Mouse (Mus musculus) spleen, adult 2 months (tissue): ENCODE measurements around the gene Myt1l. TPM values are rescaled to one million over a fixed set of nuclear protein-coding genes. Genes with fewer than 3 reads are reported as not detected.

Experiments
- DNase-seq, 2 experiments: peaks; one replicate each; pipeline versions ENCODE4 v3.0.0 to v3.0.0-alpha.2; 2012 to 2021; ENCODE audit warnings: low spot score in 2 of 2, low read depth in 1 of 2
- H3K27ac ChIP-seq: fragments of 200-500 bp; 2 replicates; pipeline ENCODE4 v1.5.1; 2012; ENCODE audit warnings: low read length, inconsistent platforms; ENCODE audit not compliant: insufficient read depth
- H3K27me3 ChIP-seq: fragments of 200-500 bp; 2 replicates; pipeline ENCODE4 v1.6.1; 2012; ENCODE audit warnings: mild to moderate bottlenecking, moderate library complexity, low read length, inconsistent platforms; ENCODE audit not compliant: control insufficient read depth, insufficient read depth
- H3K36me3 ChIP-seq: fragments of 200-500 bp; 2 replicates; pipeline ENCODE4 v1.6.1; 2012; ENCODE audit warnings: mild to moderate bottlenecking, low read length, inconsistent platforms; ENCODE audit not compliant: control insufficient read depth, insufficient read depth
- H3K4me1 ChIP-seq: fragments of 200-500 bp; 2 replicates; pipeline ENCODE4 v1.6.1; 2011; ENCODE audit warnings: inconsistent platforms; ENCODE audit not compliant: control insufficient read depth, insufficient read depth, insufficient read length
- H3K4me3 ChIP-seq: fragments of 200-500 bp; 2 replicates; pipeline ENCODE4 v1.5.1; 2011; ENCODE audit warnings: mild to moderate bottlenecking, inconsistent platforms; ENCODE audit not compliant: insufficient read depth, insufficient read length; ENCODE audit errors: extremely low read depth
- CTCF ChIP-seq: fragments of 200-500 bp; IDR thresholded peaks from 2 replicates; pipeline ENCODE4 v1.5.1; 2011; ENCODE audit warnings: mild to moderate bottlenecking, inconsistent platforms; ENCODE audit not compliant: insufficient read depth, insufficient read length, insufficient replicate concordance; ENCODE audit errors: extremely low read depth
- POLR2A ChIP-seq: fragments of 200-500 bp; IDR thresholded peaks from 2 replicates; pipeline ENCODE4 v1.6.1; 2011; ENCODE audit warnings: low read depth, low read length, inconsistent platforms
- WGBS: fragments of 180-500 bp; shearing (Covaris S2); methylation state at CpG from one replicate; pipeline ENCODE4 v1.1.7; 2018; 5-methylcytosine and 5-hydroxymethylcytosine counted together
- polyA plus RNA-seq: library from polyadenylated mRNA; depleted of rRNA; stranded (reverse); fragments of >200 nt; gene quantifications from 2 replicates; pipeline ENCODE4 v1.2.3, GENCODE M21; 2012

The Myt1l gene
- polyA plus RNA-seq, 1 experiment: not detected

DNA sequence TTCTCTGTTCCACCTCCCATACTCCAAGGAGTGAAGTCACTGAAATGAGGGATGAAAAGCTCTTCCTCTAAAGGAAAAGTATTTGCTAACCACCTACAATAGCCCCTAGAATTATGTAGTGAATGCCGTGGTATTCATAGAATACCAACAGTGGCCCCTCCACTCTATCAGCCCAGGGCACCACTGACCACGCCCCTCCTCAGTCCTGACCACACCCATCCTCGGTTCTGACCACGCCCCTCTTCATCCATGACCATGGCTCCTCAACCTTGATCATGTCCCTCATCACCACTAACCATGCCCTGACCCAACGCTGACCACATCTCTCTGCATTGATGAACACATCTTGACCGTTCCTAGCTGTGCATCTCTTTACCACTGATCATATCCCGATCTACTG lies 76.5 kb downstream of the Myt1l start:
- TF ChIP-seq CTCF (no peak), POLR2A (no peak)
- Histone ChIP-seq H3K4me3 (no peak overlapping the region), H3K27ac (no peak overlapping the region), H3K36me3 (no peaks in the 10 kb centered on the region), H3K27me3 (no peaks in the 10 kb centered on the region), H3K4me1 (no peaks in the 10 kb centered on the region)
- WGBS: 85% methylated on average over 7 of the region's 7 CpGs
- no peak for DNase-seq

DNA sequence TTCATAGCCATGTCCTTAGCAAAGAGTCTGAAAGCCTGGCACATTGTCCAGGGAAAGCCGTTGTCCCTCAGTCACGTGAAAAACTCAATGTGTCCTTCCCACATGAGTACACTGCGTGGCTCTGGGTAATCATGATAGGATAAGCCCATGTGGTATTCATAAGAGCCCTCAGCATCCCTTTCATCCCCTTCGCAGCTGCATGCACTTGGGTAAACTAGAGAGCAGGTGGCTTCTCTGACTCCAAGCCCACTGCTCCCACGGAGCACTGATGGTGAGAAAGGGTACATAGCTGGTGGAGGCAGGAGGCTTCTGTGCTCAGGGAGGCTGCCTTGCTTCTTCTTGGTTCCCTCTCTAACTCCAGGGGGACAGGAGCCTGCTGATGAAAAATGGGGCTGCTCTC lies 76.9 kb downstream of the Myt1l start:
- Histone ChIP-seq H3K36me3 (no peaks in the 10 kb centered on the region), H3K4me3 (no peak overlapping the region), H3K4me1 (no peaks in the 10 kb centered on the region), H3K27ac (no peak overlapping the region), H3K27me3 (no peaks in the 10 kb centered on the region)
- no peak for DNase-seq
- WGBS: 79% methylated on average over 5 of the region's 5 CpGs
- TF ChIP-seq CTCF (no peak), POLR2A (no peak)

- DNase-seq: no peak
- TF ChIP-seq CTCF (no peak), POLR2A (no peak)
- no peak overlapping the region for H3K27ac ChIP-seq
- H3K4me3 ChIP-seq: no peak overlapping the region
- H3K27me3 ChIP-seq: no peaks in the 10 kb centered on the region
- H3K36me3 ChIP-seq: no peaks in the 10 kb centered on the region
- 81% methylated on average over 6 of the region's 6 CpGs for WGBS
- H3K4me1 ChIP-seq: no peaks in the 10 kb centered on the region
Measured at GRCm38 (mm10) chr12:29606221-29606620, 78.0 kb downstream of the Myt1l start.

DNA sequence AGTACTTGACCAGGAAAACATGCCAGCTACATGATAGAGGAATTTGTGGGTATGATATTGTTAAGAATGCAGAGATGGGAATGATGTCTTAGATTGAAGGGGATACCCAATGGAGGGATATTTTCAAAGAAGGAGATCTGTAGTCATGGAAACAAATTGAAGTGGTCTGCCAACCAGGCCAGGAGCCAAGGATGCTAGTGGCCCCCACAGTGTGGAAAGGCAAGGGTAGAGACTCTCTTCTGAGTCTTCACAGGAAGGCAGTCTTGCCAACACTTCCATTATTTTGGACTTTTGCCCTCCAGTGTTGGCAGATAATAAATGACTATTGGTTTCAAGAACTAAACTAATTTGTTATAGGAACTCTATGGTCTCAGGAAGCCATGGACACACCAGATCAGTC lies 89.6 kb downstream of the Myt1l start:
- no peaks in the 10 kb centered on the region for H3K36me3 ChIP-seq

DNA sequence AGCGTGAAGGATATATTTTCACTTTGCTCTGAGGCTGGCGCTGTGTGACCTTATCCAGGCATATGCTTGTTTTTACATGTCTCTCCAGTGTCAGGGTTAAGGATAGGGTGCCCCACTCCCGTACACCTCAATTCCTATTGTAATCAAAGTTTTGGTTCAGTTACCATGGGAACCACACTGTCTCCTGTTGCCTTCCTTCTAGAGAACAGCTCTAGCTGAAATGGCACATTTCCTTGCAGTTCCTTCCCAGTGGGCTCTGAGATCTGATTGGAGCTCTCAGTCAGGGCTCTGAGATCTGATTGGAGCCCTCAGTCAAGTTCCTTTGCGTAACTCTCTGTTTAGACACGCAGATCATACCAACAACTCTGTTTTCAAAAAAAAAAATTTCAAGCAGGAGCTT lies 93.3 kb downstream of the Myt1l start:
- Histone ChIP-seq H3K27ac (no peak overlapping the region), H3K27me3 (no peaks in the 10 kb centered on the region), H3K4me3 (no peak overlapping the region), H3K36me3 (no peaks in the 10 kb centered on the region), H3K4me1 (no peaks in the 10 kb centered on the region)
- TF ChIP-seq POLR2A (no peak), CTCF (no peak)
- DNase-seq: no peak
- WGBS: 76% methylated on average over 5 of the region's 5 CpGs

More for the DNA sequence above, 89.6 kb downstream of the Myt1l start:
- no peaks in the 10 kb centered on the region for H3K27me3 ChIP-seq
- H3K4me3 ChIP-seq: no peak overlapping the region
- no peak for TF ChIP-seq CTCF
- no peak for TF ChIP-seq POLR2A
- no peak for DNase-seq
- no peaks in the 10 kb centered on the region for H3K4me1 ChIP-seq
- H3K27ac ChIP-seq: no peak overlapping the region

DNA sequence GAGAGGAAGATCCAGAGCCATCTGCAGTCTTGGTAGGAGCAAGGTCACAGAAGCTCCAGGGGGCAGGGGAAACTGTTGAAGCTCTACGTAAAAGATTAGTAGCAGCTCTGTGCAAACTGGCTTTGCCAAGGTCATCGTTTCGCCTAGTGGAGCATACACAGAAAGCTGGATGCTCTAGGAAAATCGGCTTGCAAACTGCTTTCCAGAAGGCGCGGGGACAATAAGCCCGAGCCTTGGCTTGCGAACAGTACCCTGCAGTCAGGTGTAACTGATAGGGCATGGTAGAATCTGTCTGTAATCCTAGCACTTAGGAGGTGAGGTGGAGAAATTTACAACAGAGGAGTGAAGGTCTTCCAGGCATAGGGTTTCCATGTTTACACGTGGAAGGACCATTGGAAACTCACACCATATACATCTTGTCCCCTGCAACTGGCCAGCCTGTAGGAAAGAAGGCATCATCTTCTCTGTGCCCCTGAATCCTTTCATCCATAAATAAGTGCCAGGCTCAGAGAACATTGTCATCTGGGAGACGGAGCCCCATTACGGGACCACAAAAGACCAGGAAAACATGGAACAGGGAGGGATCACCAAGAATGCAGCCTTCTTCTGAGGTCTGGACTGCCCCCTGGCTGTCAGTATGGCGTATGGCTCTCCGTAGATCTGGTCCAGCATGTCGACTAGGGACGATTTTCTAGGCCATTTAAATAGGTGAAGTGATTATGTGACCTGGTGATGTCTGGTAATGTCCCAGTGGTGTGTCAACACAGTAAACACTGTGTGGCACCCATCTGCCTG lies 100.0 kb downstream of the Myt1l start:
- Histone ChIP-seq H3K4me1 (no peaks in the 10 kb centered on the region), H3K36me3 (no peaks in the 10 kb centered on the region), H3K27ac (no peak overlapping the region), H3K27me3 (no peaks in the 10 kb centered on the region), H3K4me3 (no peak overlapping the region)
- 68% methylated on average over 15 of the region's 15 CpGs for WGBS
- DNase-seq: no peak
- TF ChIP-seq POLR2A (no peak), CTCF (no peak)

- Histone ChIP-seq H3K4me3 (no peak overlapping the region), H3K36me3 (no peaks in the 10 kb centered on the region), H3K27ac (no peak overlapping the region), H3K27me3 (no peaks in the 10 kb centered on the region), H3K4me1 (no peaks in the 10 kb centered on the region)
- no peak for DNase-seq
- 88% methylated on average over 10 of the region's 10 CpGs for WGBS
- TF ChIP-seq CTCF (no peak), POLR2A (no peak)
Measured at GRCm38 (mm10) chr12:29629875-29630538, 101.8 kb downstream of the Myt1l start.
